Mouse (Mus musculus): ENCODE results near the gene Fam184a. TPM values are rescaled to one million over a fixed set of nuclear protein-coding genes. Genes with fewer than 3 reads are reported as not detected.

Gene Fam184a
- polyA plus RNA-seq, 1 experiment: 0.79 TPM

GRCm38 (mm10) chr10:53596677-53597120 is 154.2 kb downstream of the Fam184a start, which contains the start of gene Asf1a:
Gene Asf1a, plus strand, starts transcription at chr10:53596757.
- H3K4me1 ChIP-seq (ENCODE audit: control insufficient read depth, insufficient read depth, insufficient read length, low read length): peaks cover 3% of the 10 kb centered on the region; the same call in 1 of the 2 replicates
- H3K4me3 ChIP-seq (ENCODE audit: insufficient read depth, low read depth, low read length): peak within 1 kb of the TSS; percentile 96
- H3K27ac ChIP-seq (replicated peaks; ENCODE audit: low read depth, low read length): peak within 1 kb of the TSS; percentile 58

GRCm38 (mm10) chr10:53595744-53596676 is 154.9 kb downstream of the Fam184a start:
- Histone ChIP-seq H3K4me1 (ENCODE audit: control insufficient read depth, insufficient read depth, insufficient read length, low read length) (peaks cover 3% of the 10 kb centered on the region; the same call in 1 of the 2 replicates), H3K4me3 (ENCODE audit: insufficient read depth, low read depth, low read length) (peak overlapping the region; percentile 82), H3K27ac (replicated peaks; ENCODE audit: low read depth, low read length) (peak overlapping the region; percentile 41)

GRCm38 (mm10) chr10:53585777-53586176 is 165.1 kb downstream of the Fam184a start:
- Histone ChIP-seq H3K27ac (replicated peaks; ENCODE audit: low read depth, low read length) (no peak overlapping the region), H3K4me1 (ENCODE audit: control insufficient read depth, insufficient read depth, insufficient read length, low read length) (no peaks in the 10 kb centered on the region), H3K4me3 (ENCODE audit: insufficient read depth, low read depth, low read length) (no peak overlapping the region)

Other genes starting within 250 kb of the Fam184a start
- gene Asf1a, start 154.4 kb downstream of the Fam184a start, polyA plus RNA-seq (2012; ENCODE audit: insufficient read depth, insufficient read length, missing spikeins): 22.6 and 41.9 TPM in 2 replicates
- 2.0 and 3.8 TPM in 2 replicates for gene Mcm9, start 120.7 kb downstream of the Fam184a start, polyA plus RNA-seq (2012; ENCODE audit: insufficient read depth, insufficient read length, missing spikeins)